Mouse (Mus musculus) neutrophil, adult 65 days (primary cell): ENCODE data around the gene Clip3. TPM values are rescaled to one million over a fixed set of nuclear protein-coding genes. Genes with fewer than 3 reads are reported as not detected.

ENCODE experiments used
- total RNA-seq: library from RNA; stranded (reverse); gene quantifications from 2 replicates; pipeline ENCODE4 v1.2.4, GENCODE M21; 2023

Clip3 gene
- not detected in 2 replicates for total RNA-seq

GRCm38 (mm10) chr7:30291215-30292131, at the start of gene Clip3:
Gene Clip3 (plus strand): TSS chr7:30291728.

GRCm38 (mm10) chr7:30279951-30280669, 11.4 kb upstream of the Clip3 start, which contains the start of the genes Thap8 and Wdr62:
Gene Thap8 (plus strand): TSS chr7:30280094.
Gene Wdr62 (minus strand): TSS chr7:30280419.

GRCm38 (mm10) chr7:30308076-30309005, 16.8 kb downstream of the Clip3 start, which contains the start of gene Alkbh6:
Gene Alkbh6 (plus strand): TSS chr7:30308717.

DNA sequence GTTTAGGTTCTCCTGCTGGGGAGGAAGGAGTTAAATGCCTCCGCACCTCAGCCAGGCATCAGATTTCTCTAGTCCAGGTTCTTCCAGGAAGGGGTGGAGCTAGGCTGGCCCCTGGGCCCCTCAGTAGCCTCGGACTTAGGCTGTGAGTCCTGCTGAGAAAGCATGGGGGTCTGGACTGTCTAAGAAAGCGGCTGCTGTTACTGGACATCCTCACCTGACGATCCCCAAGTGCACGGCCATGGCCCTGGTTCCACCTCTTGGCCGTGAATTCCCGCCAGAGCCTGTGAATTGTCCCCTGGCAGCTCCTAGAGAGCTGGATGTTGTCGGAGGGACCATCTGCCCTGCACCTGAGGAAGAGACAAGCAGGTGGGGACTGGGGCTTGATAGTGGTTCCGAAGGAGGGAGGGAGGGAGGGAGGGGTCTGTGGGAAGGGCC, 23.2 kb downstream of the Clip3 start, which contains the start of gene Syne4:
Syne4 (plus strand) TSS at position 87 of the 435 bp plus-strand sequence.

DNA sequence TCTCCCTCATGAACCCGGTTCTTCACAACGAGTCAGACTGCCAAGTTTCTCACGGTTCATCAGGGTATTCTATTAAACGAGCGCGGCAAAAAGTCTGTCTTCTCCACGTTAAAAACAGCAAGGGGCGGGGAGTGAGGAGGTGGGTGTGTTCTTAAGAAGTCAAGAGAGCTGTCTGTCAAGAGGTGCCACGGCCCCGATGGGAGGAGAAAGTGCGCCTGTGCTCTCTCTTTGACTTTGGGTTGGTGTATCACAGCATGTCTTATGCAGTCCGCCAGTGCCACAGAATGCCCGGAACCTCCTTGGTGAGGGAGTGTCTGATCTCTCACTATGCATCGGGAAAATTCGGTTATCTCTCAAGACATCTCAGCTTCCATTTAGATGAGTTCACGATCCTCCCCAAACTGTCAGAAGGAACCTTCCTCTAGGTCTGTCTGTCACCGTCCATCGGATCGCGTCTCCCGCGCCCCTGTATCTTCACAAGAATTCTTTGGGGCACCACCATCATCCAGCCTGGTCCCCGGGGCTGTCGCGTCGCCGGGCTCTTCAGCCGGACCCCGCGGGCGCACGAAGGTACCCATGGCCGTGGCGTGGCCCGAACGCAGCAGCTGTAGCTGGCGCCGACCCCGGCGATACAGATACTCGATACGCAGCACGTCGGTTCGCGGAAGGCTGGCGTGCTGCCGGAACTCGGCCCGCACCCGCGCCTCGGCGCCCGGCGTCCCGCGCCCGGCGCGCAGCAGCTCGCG, 30.2 kb downstream of the Clip3 start, which contains the start of gene E130208F15Rik:
E130208F15Rik (plus strand) TSS at position 202 of the 746 bp plus-strand sequence.

GRCm38 (mm10) chr7:30323795-30324194, 32.3 kb downstream of the Clip3 start, which contains the start of gene Sdhaf1:
Gene Sdhaf1 (minus strand): TSS chr7:30323895.

Other genes with a start within 250 kb of the Clip3 start
- 0.22 and 0.25 TPM in 2 replicates for gene Zfp14, start 240.3 kb upstream of the Clip3 start, total RNA-seq
- gene Zfp82, start 218.8 kb upstream of the Clip3 start, total RNA-seq: 0.14 TPM in 1 of 2 replicates, not detected in the other
- not detected in 2 replicates for gene Gm26920, start 201.3 kb upstream of the Clip3 start, total RNA-seq
- 0.28 and 0.52 TPM in 2 replicates for gene Zfp566, start 201.2 kb upstream of the Clip3 start, total RNA-seq
- gene Zfp260, start 197.0 kb upstream of the Clip3 start, total RNA-seq: 3.6 and 4.7 TPM in 2 replicates
- 8.6 and 15.5 TPM in 2 replicates for gene Zfp382, start 169.8 kb upstream of the Clip3 start, total RNA-seq
- 12.9 and 13.6 TPM in 2 replicates for gene Zfp146, start 122.0 kb upstream of the Clip3 start, total RNA-seq
- gene Cox7a1, start 107.6 kb upstream of the Clip3 start, total RNA-seq: 2.1 TPM in 1 of 2 replicates, not detected in the other
- 210 and 217 TPM in 2 replicates for gene Capns1, start 92.9 kb upstream of the Clip3 start, total RNA-seq
- gene Polr2i, start 59.8 kb upstream of the Clip3 start, total RNA-seq: 13.6 and 20.7 TPM in 2 replicates
- 35.3 and 41.6 TPM in 2 replicates for gene Tbcb, start 59.5 kb upstream of the Clip3 start, total RNA-seq
- not detected in 2 replicates for gene Ovol3, start 56.0 kb upstream of the Clip3 start, total RNA-seq
- gene Thap8, start 11.6 kb upstream of the Clip3 start, total RNA-seq: 0.50 TPM in 1 of 2 replicates, not detected in the other
- 16.4 and 19.5 TPM in 2 replicates for gene Wdr62, start 11.3 kb upstream of the Clip3 start, total RNA-seq
- 12.1 and 19.6 TPM in 2 replicates for gene Alkbh6, start 17.0 kb downstream of the Clip3 start, total RNA-seq
- gene Syne4, start 23.1 kb downstream of the Clip3 start, total RNA-seq: 0.73 TPM in 1 of 2 replicates, not detected in the other
- 0.29 TPM in 1 of 2 replicates, not detected in the other for gene E130208F15Rik, start 30.0 kb downstream of the Clip3 start, total RNA-seq
- gene Sdhaf1, start 32.2 kb downstream of the Clip3 start, total RNA-seq: 1.9 and 3.6 TPM in 2 replicates
- gene Lrfn3, start 71.0 kb downstream of the Clip3 start, total RNA-seq: not detected in 2 replicates
- 2,000 and 2,325 TPM in 2 replicates for gene Tyrobp, start 122.0 kb downstream of the Clip3 start, total RNA-seq
- 115 and 126 TPM in 2 replicates for gene Hcst, start 128.1 kb downstream of the Clip3 start, total RNA-seq
- 82.7 and 113 TPM in 2 replicates for gene Nfkbid, start 130.0 kb downstream of the Clip3 start, total RNA-seq
- gene Aplp1, start 153.8 kb downstream of the Clip3 start, total RNA-seq: 0.25 TPM in 1 of 2 replicates, not detected in the other
- gene Kirrel2, start 166.0 kb downstream of the Clip3 start, total RNA-seq: not detected in 2 replicates
- not detected in 2 replicates for gene Nphs1, start 166.6 kb downstream of the Clip3 start, total RNA-seq
- not detected in 2 replicates for gene Prodh2, start 201.9 kb downstream of the Clip3 start, total RNA-seq
- gene Arhgap33, start 243.3 kb downstream of the Clip3 start, total RNA-seq: 9.4 and 16.2 TPM in 2 replicates